Mouse (Mus musculus): ENCODE results near the gene Papss1. TPM values are rescaled to one million over a fixed set of nuclear protein-coding genes. Genes with fewer than 3 reads are reported as not detected.

Papss1 gene
- polyA plus RNA-seq, 1 experiment from 2014 or later: 133 TPM

Other genes with a start within 250 kb of the Papss1 start
- 12.4 and 15.9 TPM in 2 replicates for gene Sgms2, start 73.4 kb upstream of the Papss1 start, polyA plus RNA-seq (2014; fragmentation: Nextera tagmentation; extraction: Ambion mirVana)

Measured in intestine, embryonic 14.5 days (tissue).